Mouse (Mus musculus) layer of hippocampus, postnatal 25 days (tissue): ENCODE results near the gene Myzap. TPM values are rescaled to one million over a fixed set of nuclear protein-coding genes. Genes with fewer than 3 reads are reported as not detected.
"Not testable (repeated sequence)": the region's sequence is repeated elsewhere in the genome, so short reads cannot be mapped to it uniquely, and the experiment has no call there.

Experiments
- DNase-seq, 2 experiments: peaks; one replicate each; pipeline ENCODE4 v3.0.0; 2022; ENCODE audit warnings: mixed read lengths in 2 of 2, low spot score in 1 of 2; ENCODE audit errors: extremely low spot score in 1 of 2
- total RNA-seq, 2 experiments: library from RNA; stranded (reverse); gene quantifications; 2 replicates each; pipeline ENCODE4 v1.2.3; 2021

Myzap gene
- 1 to 10 TPM in 1 of 2 experiments, under 1 TPM in 1; 0.77 to 1.1 TPM for total RNA-seq

DNA sequence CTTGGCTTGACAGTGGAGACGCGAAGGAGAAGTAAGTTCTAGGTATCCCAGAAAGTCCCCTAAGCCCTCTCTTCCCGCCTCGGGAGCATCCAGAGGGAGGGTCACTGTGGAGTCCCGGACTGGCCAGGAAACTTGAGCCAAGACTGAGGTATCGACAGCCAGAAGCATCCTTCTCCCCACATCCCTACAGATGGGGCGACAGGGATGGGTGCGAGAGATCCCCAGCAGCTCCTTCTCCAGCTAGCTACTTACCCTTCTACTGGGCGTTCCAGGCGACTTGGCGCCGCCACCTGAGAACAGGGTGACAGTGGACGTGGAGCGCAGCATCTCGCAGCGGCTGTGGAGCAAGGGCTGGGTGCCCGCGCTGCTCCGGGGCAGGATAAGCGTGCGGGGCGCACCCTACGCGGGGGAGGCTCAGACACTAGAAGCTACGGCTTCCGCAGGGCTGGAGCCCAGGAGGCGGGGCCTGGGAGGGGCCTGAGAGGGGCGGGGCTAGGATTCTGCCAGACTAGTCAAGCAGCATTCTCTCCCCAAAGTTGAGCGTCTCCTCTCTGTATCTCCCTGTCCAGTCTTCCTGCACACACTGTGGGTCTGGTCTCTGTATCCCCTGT lies at the start of gene Myzap:
Gene Myzap (minus strand): TSS at position 423 of the 611 bp plus-strand sequence.
- DNase-seq, result peak; percentile 43 to 51

DNA sequence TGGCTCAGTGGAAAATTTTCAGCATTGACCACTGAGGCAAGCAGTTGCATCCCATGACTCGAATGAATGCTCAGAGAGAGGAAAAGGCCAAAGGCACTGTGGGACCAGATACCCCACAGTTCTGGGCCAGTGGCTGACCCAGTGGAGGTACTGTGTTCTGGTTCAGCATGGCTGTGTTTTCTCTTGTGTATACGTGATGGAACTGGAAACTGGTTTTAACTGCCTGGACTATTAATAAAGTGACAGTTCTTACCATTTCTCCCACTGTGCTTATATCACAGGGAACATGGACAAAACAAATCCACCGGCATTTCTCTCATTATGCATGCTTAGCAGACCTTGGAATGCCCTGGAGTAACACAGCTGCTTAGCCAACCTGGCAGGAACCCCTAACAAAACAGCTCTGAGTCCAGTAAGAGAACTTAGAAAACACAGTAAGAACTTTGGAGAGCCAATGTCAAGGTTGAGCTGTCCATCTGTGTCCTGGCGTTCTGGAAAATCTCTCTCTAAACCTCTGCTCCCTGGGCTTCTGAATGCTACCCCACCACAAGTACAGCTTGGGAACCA lies 48.3 kb upstream of the Myzap start:
- DNase-seq, result no peak

DNA sequence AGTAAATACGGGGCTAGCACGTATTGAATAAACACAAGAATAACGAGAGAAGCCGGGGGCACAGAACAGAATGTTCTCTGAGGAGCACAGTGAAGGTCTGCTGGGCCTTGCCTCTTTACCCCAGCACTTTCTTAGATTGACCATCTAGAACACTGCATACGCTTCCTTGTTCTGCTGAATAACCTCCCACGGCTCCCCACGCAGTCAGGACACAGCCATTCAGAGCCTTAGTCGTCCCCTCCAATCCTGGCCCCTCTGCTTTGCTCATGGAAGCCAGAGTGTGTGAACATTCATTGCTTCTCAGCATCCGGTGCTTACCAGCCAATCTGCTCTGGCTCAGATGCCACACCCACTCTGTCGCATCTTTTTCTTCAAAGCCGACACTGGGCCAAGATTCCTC lies 46.0 kb upstream of the Myzap start:
- no peak for DNase-seq

DNA sequence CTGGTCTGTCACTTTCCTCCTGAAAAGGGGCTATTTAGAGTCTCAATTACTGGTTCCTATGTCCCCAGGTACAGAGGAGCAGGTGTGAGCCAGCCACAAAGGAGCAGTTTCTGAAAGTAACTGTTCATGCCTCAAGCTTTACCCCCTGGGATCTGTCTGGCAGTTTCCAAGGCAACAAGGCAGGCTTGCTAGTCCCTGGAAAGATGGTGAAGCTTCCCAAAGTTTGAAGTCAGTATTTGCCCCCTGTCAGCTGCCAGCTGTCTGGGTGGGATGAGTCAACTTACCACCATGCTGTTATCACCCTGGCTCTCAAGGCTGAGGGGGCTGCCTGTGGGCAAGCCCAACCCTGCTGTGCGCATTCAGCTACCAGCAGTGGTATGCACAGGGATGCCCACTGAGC lies 44.7 kb upstream of the Myzap start:
- no peak for DNase-seq

- DNase-seq, result no peak
Observed at GRCm38 (mm10) chr9:71635627-71636026, 43.5 kb upstream of the Myzap start.

DNA sequence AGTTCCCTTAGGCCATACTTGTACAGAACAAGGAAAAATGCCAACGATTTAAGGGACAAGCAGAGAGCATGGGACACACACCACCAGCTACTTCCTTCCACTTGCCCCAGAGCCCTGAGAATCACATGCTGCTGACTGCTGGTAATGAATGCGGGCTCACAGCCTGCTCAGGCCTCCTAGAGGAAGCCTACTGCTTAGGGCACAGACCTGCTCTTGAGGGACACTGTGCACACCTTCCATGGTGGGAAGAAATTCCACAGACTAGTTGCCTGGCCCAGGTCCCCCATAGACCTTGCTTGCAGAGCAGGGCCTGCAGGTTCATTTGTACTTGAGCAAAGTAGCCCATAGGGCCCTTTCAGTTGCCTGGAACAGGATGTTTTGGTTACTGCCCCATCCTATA lies 42.8 kb upstream of the Myzap start:
- no peak for DNase-seq

- DNase-seq, result no peak
Observed at GRCm38 (mm10) chr9:71628921-71629320, 36.8 kb upstream of the Myzap start.

DNA sequence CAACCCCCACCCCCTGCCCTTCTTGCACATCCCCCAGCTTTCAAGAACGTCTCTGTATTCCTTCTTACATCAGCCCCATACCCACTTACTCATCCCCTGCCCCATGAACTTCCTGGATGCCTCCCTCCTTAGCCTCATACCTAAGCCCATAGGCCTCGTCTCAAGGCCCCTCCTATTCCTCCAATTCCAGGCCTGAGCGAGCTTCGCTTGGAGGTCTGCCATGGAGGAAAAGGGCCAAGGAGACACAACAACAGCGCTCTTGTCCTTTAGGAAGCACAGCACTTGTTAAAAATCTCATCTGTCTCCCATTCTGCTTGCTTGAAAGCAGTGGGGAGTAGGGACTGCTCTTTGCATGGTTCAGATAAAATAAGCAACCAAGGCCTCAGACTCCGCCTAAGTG lies 36.1 kb upstream of the Myzap start:
- DNase-seq, result no peak

- no peak for DNase-seq
Observed at GRCm38 (mm10) chr9:71625961-71626360, 33.8 kb upstream of the Myzap start.

GRCm38 (mm10) chr9:71624793-71625495 lies 32.8 kb upstream of the Myzap start:
- DNase-seq, result peak; percentile 37 to 73

DNA sequence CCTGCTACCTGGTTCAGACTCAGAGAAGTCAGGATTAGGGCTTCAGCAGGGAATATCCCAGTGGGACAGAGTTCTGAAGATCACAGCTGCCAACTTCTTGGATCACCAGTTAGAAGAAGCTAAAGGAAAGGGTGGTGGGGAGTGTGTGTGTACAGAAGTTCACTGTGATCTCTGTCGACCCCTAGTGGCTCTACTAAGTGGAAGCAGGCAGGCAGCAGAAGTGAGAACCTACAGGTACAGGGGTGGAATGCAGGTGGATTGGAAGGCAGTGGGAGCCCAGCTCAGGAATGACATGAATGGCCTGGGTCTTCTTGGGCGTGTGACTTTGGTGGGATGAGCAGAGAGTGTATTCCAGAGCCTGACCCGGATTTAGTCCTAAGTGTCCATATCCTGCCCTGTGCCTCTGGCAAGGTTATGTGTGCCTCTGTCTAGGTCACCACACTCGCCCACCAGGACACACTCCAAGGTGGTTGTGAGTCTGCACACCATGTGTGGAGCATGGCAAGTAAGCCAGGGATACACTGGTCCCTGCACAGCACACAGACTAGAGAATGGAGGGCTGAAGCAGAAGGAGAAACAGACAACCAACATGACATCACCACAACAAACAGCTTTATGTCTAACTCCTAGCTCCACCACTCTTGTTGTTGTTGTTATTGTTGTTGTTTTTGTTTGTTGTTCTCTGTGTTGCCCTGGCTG lies 31.9 kb upstream of the Myzap start:
- DNase-seq, result no peak

DNA sequence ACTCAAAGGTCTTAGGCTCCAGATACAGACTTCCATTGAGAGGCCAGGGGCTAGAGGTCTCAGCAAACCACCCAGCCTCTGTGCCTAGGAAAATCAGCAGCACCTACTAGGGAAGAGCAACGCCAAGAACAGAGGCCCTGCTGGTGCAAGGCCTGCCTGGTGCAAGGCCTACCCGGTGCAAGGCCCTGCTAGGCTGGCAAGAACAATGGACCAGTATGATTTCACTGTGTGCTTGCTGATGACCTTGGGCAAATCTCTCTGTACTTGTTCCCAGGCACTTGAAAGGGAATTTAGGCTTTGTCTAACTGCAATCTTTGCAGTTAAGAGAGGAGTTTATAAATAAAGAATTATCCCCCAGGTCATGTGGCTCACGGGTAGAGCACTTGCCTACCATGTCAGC lies 30.4 kb upstream of the Myzap start:
- DNase-seq, result no peak

GRCm38 (mm10) chr9:71621968-71622367 lies 29.8 kb upstream of the Myzap start:
- no peak for DNase-seq

GRCm38 (mm10) chr9:71620116-71620515 lies 28.0 kb upstream of the Myzap start:
- DNase-seq, result not testable (repeated sequence)

DNA sequence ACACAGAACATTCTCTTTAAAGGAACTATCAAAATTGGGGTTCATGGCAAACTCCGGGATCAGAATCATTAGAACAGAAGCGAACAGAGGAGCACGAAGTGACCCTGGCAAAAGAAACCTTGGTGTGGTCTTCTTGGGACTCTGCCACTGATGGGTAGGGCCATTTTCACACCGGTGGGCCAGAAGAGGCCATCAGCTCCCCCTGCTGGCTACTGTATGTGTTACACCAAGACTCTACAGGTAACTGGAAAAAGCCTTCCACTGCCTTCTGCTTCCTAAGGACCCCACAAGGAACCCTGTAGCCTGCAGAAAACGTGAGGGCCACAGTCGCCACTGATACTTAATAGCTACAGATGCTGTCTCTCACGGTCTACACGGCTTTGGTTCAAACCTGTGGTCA lies 25.2 kb upstream of the Myzap start:
- peak in 1 of 2 experiments; percentile 52 for DNase-seq

- peak; percentile 72 to 92 for DNase-seq
Observed at GRCm38 (mm10) chr9:71616185-71616584, 24.0 kb upstream of the Myzap start.

- DNase-seq, result peak in 1 of 2 experiments; percentile 41
Observed at GRCm38 (mm10) chr9:71614643-71615042, 22.5 kb upstream of the Myzap start.

DNA sequence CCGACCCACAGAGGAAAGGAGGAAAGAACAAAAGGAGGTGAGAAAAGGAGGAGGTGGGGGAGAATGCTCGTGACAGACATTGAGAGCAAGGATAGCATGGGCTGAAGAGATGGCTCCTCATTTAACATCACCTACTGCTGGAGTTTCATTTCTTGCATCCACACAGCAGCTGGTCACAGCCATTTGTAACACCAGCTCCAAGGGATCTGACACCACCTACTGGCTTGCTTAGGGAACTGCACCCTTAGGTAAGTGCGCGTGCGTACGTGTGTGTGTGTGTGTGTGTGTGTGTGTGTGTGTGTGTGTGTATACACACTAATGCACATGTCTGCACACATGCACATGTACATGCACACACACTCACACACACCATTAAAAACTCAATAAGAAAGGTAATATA lies 20.8 kb upstream of the Myzap start:
- no peak for DNase-seq

GRCm38 (mm10) chr9:71611876-71612275 lies 19.7 kb upstream of the Myzap start:
- DNase-seq, result no peak

DNA sequence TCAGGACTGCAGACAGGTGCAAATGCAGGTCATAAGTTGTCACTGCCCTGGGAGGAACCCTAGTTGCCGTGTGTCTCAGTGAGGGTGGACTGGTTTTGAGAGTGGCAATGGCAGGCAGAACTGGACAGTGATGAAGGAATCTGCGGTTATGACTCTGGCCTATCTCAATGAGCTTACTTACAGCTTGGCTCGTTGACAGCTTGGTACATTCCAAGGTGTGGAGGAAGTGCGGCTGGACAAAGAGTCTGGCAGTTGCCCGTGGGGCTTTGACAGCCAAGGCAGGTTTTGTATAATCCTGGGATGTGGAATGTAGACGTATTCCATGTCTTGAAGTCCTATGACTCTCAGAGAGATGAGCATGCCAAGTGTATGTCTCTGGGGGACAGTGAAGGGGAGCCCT lies 16.9 kb upstream of the Myzap start:
- no peak for DNase-seq
